Mouse (Mus musculus): ENCODE results near the gene Gm6096.

- TF ChIP-seq CTCF (IDR thresholded peaks at IDR 0.05; ENCODE audit: control insufficient read depth, insufficient read depth, insufficient replicate concordance, low read depth, low read length) (no peak; the same call in 1 of the 2 replicates), POLR2A (IDR thresholded peaks at IDR 0.05; ENCODE audit: control insufficient read depth, low read depth, low read length) (no peak)
Observed at GRCm38 (mm10) chr7:34226846-34227245, 24.0 kb upstream of the Gm6096 start.
